Mouse (Mus musculus): ENCODE measurements around the gene Gemin6.

DNA sequence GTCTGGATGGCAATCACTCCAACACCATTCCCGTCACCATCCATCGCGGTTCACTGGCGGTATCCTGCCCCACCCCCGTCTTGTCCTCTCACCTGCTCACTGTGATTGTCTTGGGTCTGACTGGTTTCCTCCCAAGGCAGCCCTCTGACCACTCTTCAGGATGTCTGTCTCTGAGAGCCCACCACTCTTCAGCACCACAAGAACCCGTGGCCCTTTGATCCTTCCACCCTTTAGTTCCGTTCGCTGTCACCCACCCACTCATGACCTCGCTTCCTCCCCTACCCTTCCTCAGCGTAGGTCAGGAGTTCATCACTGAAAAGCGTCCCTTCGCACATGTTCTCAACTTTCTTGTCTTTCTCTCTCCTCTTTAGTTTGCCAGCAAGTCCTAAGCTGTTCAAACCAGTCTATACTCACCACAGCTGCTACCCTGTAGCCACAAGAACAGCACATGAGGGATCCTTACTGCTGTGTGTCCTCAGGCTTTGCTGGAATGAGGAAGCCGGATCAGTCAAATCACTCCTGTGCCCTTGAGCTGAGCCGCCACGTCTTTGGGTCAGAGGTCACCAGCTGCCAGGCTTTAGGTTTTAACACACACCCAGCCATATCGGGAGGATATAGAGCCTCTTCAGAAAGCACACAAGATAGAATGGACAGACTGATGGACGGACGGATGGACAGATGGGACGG, 49.4 kb upstream of the Gemin6 start:
- TF ChIP-seq POLR2A (IDR thresholded peaks at IDR 0.05; ENCODE audit: insufficient read depth, low read depth, low read length) (no peak), CTCF (IDR thresholded peaks at IDR 0.05; ENCODE audit: insufficient read depth, low read depth, low read length) (no peak)

Data from olfactory bulb, adult 2 months (tissue).